Mouse (Mus musculus) E14TG2a.4 (cell line): Measurements from ENCODE around the gene Grik3.

Experiments used
- H3K27me3 ChIP-seq: 2 replicates; pipeline ENCODE4 v1.6.1; 2014; ENCODE audit warnings: low read length, control low read depth; ENCODE audit not compliant: insufficient read depth
- H3K36me3 ChIP-seq: 2 replicates; pipeline ENCODE4 v1.6.1; 2014; ENCODE audit warnings: low read length, control low read depth; ENCODE audit not compliant: insufficient read depth
- H3K4me1 ChIP-seq: replicated peaks from 2 replicates; pipeline ENCODE4 v1.6.1; 2014; ENCODE audit warnings: low read depth, low read length, control low read depth
- H3K4me3 ChIP-seq: replicated peaks from 2 replicates; pipeline ENCODE4 v1.5.1; 2014; ENCODE audit warnings: mild to moderate bottlenecking, low read length
- H3K9me3 ChIP-seq: 2 replicates; pipeline ENCODE4 v1.6.1; 2014; ENCODE audit warnings: low read length, control low read depth
- CTCF ChIP-seq: conservative IDR thresholded peaks from 2 replicates; pipeline ENCODE4 v1.5.1; 2014; ENCODE audit warnings: low read length
- NANOG ChIP-seq: IDR thresholded peaks from 2 replicates; pipeline ENCODE4 v1.6.1; 2014; ENCODE audit warnings: borderline replicate concordance, low read length, mixed read lengths
- POU5F1 ChIP-seq: IDR thresholded peaks from 2 replicates; pipeline ENCODE4 v1.6.1; 2014; ENCODE audit warnings: low read length, borderline replicate concordance

Grik3 gene

DNA sequence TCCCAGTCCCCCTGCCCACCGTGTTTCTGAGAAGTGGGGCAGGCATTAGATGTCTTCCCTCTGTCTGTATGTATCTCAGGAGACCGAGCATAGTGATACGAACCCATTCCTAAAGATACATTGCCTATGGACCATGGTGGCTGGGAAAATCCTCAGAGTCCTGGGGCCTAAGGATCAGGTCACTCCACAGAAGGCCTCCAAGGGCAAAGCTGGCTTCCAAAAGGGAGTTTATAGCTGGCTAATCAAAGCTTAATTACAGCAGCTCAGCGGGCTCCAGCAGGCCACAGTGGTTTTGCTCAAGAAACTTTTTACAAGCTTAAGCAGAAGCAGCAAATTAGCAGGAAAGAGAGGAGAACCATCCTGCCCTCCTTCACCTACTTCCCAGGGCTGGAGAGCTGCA lies 237.1 kb downstream of the Grik3 start:
- H3K9me3 ChIP-seq: no peaks in the 10 kb centered on the region
- no peak for TF ChIP-seq POU5F1
- no peak for TF ChIP-seq NANOG
- TF ChIP-seq CTCF: no peak
- H3K4me3 ChIP-seq: peak overlapping the region; percentile 72
- H3K36me3 ChIP-seq: no peaks in the 10 kb centered on the region
- H3K4me1 ChIP-seq: peaks cover 84% of the 10 kb centered on the region
- peaks cover 21% of the 10 kb centered on the region for H3K27me3 ChIP-seq

GRCm38 (mm10) chr4:125728091-125728863 lies 237.8 kb downstream of the Grik3 start:
- H3K9me3 ChIP-seq: no peaks in the 10 kb centered on the region
- peaks cover 22% of the 10 kb centered on the region for H3K27me3 ChIP-seq
- H3K4me3 ChIP-seq: peak overlapping the region; percentile 72
- TF ChIP-seq POU5F1 (no peak), NANOG (peak; percentile 51; the same call in 1 of the 2 replicates)
- peaks cover 82% of the 10 kb centered on the region for H3K4me1 ChIP-seq
- no peaks in the 10 kb centered on the region for H3K36me3 ChIP-seq

GRCm38 (mm10) chr4:125729305-125730220 lies 239.1 kb downstream of the Grik3 start:
- Histone ChIP-seq H3K27me3 (peaks cover 22% of the 10 kb centered on the region), H3K36me3 (no peaks in the 10 kb centered on the region), H3K4me3 (peak overlapping the region; percentile 72), H3K4me1 (peaks cover 83% of the 10 kb centered on the region), H3K9me3 (no peaks in the 10 kb centered on the region)
- TF ChIP-seq CTCF (no peak), NANOG (peak; percentile 66)

DNA sequence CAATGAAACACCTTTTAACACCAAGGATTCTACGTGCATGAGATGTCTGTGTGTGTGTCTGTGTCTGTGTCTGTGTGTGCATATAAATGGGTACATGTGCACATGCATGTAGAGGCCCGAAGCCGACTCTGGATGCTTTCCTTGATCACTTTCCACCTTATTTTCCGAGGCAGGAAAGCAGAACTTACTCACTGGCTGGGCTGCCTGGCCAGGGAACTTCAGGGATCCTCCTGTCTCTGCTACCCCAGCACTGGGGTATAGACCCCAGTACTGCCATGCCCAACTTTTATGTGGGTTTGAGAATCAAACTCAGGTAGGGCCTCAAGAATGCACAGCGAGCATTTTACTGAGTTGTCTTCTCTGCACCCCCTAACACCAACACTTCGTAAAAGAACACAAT lies 240.3 kb downstream of the Grik3 start:
- H3K36me3 ChIP-seq: no peaks in the 10 kb centered on the region
- TF ChIP-seq CTCF (no peak), NANOG (no peak), POU5F1 (no peak)
- peaks cover 81% of the 10 kb centered on the region for H3K4me1 ChIP-seq
- peaks cover 28% of the 10 kb centered on the region for H3K27me3 ChIP-seq
- H3K9me3 ChIP-seq: no peaks in the 10 kb centered on the region
- no peak overlapping the region for H3K4me3 ChIP-seq

DNA sequence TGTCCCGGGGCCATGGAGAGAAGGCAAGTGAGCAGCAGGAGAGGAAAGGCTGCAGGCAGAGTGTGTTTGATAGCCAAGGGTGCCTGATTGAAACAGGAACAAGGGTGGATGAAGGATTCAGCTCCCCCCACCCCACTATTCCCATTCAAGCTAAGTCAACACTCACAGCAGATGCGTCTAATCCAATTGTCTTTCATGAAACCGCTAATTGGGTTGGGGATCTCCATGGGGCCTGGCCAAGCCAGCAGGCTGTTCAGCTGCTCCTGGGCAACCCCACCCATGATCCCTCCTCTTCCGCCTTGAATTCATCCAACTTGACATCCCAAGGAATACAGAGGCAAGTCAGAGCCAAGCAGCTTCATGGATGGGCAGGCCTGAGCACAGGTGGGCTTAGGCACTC lies 246.3 kb downstream of the Grik3 start:
- Histone ChIP-seq H3K9me3 (no peaks in the 10 kb centered on the region), H3K36me3 (no peaks in the 10 kb centered on the region), H3K4me3 (no peak overlapping the region), H3K4me1 (peaks cover 60% of the 10 kb centered on the region), H3K27me3 (peaks cover 67% of the 10 kb centered on the region)
- TF ChIP-seq POU5F1 (no peak), NANOG (peak; percentile 40; the same call in 1 of the 2 replicates), CTCF (no peak)

- Histone ChIP-seq H3K4me3 (no peak overlapping the region), H3K36me3 (no peaks in the 10 kb centered on the region), H3K27me3 (peaks cover 71% of the 10 kb centered on the region), H3K4me1 (peaks cover 51% of the 10 kb centered on the region), H3K9me3 (no peaks in the 10 kb centered on the region)
- no peak for TF ChIP-seq CTCF
- no peak for TF ChIP-seq NANOG
Observed at GRCm38 (mm10) chr4:125738825-125739224, 248.3 kb downstream of the Grik3 start.

DNA sequence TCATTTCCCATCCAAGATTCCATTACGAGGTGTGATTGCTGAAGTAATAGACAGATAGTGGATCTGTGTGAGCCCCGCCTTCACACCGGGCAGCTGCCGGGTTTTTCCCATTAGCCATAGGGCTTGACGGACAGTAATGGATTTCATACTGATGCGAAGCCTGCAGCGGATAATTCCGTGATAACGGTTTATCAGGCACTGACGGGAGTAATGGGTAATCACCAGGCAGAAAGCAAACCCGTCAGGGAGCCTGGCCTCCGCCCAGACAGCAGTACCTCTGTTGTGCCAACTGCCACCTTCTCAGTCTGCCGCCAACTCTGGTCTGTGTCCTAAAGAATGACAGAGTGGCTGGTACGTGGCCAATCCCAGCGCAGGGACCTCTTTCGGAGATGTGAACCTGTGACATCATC lies 251.7 kb downstream of the Grik3 start:
- TF ChIP-seq CTCF: no peak
- TF ChIP-seq POU5F1: no peak
- TF ChIP-seq NANOG: no peak
- Histone ChIP-seq H3K36me3 (no peaks in the 10 kb centered on the region), H3K4me1 (peaks cover 23% of the 10 kb centered on the region), H3K4me3 (no peak overlapping the region), H3K27me3 (peaks cover 78% of the 10 kb centered on the region), H3K9me3 (no peaks in the 10 kb centered on the region)

DNA sequence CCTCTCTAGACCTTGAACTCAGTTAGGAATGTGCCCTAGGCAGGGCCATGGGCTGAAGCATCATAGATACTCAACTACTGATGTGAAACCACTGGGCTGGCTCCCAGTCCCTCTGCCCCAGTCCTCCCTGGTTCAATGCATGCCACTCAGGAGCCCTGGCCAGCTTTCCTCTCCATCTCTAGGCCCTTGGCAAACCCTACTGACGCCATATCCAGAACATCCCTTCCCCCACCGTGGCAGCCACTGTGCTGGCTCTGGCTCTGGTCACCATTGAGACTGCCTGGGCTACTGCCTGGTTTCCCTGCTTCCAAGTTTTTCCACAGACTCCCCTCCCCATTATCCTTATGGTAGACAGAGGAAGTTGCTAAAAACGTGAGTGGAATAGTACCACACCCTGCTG lies 255.4 kb downstream of the Grik3 start:
- H3K27me3 ChIP-seq: peaks cover 46% of the 10 kb centered on the region
- H3K4me3 ChIP-seq: no peak overlapping the region
- H3K9me3 ChIP-seq: no peaks in the 10 kb centered on the region
- H3K36me3 ChIP-seq: no peaks in the 10 kb centered on the region
- H3K4me1 ChIP-seq: 0 out of 2 replicates have a peak, but pooled peaks cover 4% of the 10 kb centered on the region
- TF ChIP-seq NANOG (no peak), CTCF (no peak)
